Mouse (Mus musculus): ENCODE data around the gene Vmn2r96. TPM values are rescaled to one million over a fixed set of nuclear protein-coding genes. Genes with fewer than 3 reads are reported as not detected.
"Not testable (repeated sequence)": the region's sequence is repeated elsewhere in the genome, so short reads cannot be mapped to it uniquely, and the experiment has no call there.

Gene Vmn2r96
- not detected for total RNA-seq (2021)

DNA sequence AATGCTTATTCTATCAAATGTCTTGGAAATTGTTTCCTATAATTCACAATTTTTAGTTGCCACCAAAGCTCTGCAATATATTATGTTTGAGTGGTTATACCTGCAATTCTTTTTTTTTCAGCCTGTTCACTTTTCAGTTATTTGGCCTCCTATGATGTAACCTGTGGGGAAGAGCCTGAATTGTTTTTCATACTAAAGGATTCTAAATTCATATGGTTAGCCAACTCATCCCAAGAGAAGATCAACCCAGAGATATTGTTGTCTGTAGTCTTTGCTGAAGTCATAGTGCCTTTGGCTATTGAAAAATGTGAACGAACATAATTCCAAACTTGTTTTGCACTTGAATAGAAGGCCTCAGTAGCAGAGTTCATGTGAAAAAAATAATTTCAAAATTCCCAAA, at the start of gene Vmn2r96:
Gene Vmn2r96, plus strand, starts transcription at position 301 of the 400 bp plus-strand sequence.
- intact Hi-C loops (cut with DNase I); DNase-seq (ENCODE audit: low spot score in 2 of 2): not testable (repeated sequence)

- no peak for DNase-seq (ENCODE audit: low spot score in 2 of 2)
- intact Hi-C loops (cut with DNase I), result no loop called here
These were observed 49.6 kb upstream of the Vmn2r96 start for GRCm38 (mm10) chr17:18523371-18523770.

GRCm38 (mm10) chr17:18523991-18524390, 49.0 kb upstream of the Vmn2r96 start:
- no peak for DNase-seq (ENCODE audit: low spot score in 2 of 2)
- intact Hi-C loops (cut with DNase I), result no loop called here

- DNase-seq (ENCODE audit: low spot score in 2 of 2); intact Hi-C loops (cut with DNase I): not testable (repeated sequence)
These were observed 14.5 kb upstream of the Vmn2r96 start for GRCm38 (mm10) chr17:18558212-18559158.

DNA sequence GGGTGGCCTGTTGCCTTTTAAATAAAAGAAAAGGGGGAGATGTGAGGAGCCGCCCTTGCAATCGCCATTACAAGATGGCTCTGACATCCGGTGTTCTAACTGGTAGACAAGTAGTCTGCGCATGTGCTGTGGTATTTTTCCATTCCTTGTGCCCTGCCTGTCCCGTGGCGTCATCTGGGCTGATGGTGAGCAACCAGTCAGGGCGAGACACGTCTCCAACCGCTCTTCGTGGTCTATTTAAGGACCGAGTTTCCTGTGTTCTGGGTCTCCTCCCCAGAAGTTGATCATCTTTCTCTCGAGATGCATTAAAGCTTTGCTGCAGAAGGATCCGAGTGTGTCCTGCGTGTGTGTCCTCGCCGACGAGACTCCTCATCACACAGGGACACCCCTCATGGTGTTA, 6.8 kb upstream of the Vmn2r96 start:
- intact Hi-C loops (cut with DNase I); DNase-seq (ENCODE audit: low spot score in 2 of 2): not testable (repeated sequence)

- intact Hi-C loops (cut with DNase I); DNase-seq (ENCODE audit: low spot score in 2 of 2): not testable (repeated sequence)
These were observed 42.2 kb downstream of the Vmn2r96 start for GRCm38 (mm10) chr17:18615151-18615550.

DNA sequence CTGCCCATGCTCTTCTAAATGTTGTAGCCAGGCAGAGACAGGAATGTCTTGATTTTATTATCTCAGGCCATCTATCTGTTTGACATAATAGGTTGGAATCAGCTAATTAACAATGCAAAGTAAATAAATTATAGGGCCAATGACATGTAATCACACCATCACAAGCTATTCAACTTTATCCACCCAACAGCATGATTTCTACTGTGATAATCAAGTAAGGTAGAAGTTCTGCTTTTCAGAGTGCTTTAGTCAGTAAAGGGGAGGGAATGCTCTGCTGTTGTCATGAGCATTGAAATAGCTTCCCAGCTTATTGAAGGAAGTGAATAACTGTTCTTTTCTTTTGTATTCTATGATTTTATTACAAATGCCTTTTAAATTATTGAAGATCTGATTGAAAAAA, 53.6 kb downstream of the Vmn2r96 start:
- intact Hi-C loops (cut with DNase I), result no loop called here
- DNase-seq (ENCODE audit: low spot score in 2 of 2), result no peak

Other genes with a start within 250 kb of the Vmn2r96 start
- gene Vmn2r95, start 149.1 kb upstream of the Vmn2r96 start, total RNA-seq (2021), result under 1 TPM in 1 of 2 experiments, not detected in 1; 0.02 TPM

Measured in left cerebral cortex, postnatal 25 days (tissue).